Mouse (Mus musculus) CD4-positive helper T cell, adult 2 months (primary cell): Measurements from ENCODE around the gene Rrm1.
"Not testable (repeated sequence)": the region's sequence is repeated elsewhere in the genome, so short reads cannot be mapped to it uniquely, and the experiment has no call there.

Experiments
- DNase-seq: peaks from one replicate; pipeline ENCODE4 v3.0.0-alpha.2; 2012; ENCODE audit warnings: low read depth, missing footprints, low spot score

Rrm1 gene

DNA sequence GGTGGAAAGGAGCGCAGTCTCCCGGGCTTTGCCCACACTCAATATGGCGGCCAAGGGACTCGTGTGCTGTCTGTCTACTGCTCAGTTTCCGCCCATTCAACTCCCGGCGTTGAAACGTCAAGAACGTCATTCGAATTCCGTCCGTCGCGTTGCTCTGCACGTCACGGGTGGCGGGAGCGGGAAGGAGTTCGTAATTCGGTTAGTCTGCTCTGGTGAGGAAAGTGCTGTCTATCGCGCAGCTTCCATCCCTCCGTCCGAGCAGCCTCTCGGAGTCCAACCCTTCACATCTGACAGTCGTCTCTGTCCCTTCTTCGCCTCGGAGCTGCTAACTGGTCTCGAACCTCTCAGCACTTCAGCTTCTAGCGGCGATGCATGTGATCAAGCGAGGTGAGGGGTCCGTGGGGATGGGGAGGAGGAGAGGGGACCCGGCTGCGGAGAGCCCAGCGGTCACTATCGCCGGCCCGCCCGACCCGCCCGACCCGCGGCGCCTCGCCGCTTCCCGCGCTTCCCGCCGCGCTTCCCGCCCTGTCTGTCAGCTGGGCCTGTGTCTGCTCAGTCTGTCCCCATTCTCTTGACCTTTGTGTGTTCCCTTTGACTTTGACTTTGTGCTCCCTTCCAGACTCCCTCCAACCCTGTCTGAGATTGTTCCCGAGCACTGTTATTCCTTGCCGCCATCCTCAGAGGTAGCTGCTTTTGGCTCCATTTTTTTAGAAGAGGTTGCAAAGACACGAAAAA lies at the start of gene Rrm1:
TSS of gene Rrm1 (plus strand) at position 39 of the 735 bp plus-strand sequence.
- DNase-seq, result peak; percentile 97

DNA sequence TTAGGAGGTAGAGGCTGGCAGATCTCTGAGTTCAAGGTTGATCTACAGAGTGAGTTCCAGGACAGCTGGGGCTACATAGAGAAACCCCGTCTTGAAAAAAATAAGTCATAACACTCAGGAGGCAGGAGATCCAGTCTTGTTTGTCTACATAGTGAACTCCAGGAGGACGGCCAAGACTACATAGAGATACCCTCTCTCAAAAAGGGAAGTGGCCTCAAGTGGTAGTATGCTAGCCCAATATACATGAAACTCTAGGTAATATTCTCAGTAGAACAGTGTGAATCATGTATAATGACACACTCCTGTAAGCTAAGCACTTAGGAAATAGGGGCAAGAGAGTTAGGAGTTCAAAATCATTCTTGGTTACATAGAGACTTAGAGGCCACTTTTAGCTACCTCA lies 47.6 kb upstream of the Rrm1 start:
- no peak for DNase-seq

DNA sequence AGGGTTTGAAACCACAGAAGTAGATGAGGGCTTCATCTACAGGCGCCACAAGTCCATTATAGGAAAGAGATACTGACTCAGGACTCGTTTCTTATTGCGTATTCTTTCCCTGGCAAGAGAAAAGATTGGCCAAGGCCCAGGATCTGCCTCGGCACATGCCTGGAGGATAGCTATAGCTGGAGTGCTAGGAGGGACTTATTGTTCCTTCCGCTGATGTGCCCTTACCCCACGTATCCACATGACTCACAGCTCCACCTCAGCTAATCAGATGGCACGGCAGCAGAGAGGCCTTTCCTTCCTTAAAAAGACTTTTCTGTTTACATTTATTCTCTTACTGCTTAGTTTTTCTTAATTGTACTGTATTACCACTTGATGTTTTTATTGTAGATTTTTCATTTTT lies 45.6 kb upstream of the Rrm1 start:
- DNase-seq, result no peak

DNA sequence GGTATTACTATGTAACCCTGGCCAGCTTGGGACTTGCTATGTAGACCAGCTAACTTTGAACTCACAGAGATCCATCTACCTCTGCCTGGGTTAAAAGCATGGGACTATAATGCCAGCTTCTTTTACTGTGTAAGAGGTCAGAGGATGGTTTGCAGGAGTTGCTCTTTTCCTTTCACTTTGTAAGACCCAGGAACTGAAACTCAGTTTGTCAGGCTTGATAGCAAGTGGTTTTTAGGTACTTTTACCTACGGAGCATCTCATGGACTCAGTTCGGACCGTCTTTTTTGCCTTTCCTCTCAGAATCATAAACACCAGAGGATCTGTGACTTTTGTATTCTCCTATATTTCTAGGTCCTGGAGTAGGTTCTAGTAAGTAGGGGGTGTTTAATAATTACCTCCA lies 45.2 kb upstream of the Rrm1 start:
- no peak for DNase-seq

DNA sequence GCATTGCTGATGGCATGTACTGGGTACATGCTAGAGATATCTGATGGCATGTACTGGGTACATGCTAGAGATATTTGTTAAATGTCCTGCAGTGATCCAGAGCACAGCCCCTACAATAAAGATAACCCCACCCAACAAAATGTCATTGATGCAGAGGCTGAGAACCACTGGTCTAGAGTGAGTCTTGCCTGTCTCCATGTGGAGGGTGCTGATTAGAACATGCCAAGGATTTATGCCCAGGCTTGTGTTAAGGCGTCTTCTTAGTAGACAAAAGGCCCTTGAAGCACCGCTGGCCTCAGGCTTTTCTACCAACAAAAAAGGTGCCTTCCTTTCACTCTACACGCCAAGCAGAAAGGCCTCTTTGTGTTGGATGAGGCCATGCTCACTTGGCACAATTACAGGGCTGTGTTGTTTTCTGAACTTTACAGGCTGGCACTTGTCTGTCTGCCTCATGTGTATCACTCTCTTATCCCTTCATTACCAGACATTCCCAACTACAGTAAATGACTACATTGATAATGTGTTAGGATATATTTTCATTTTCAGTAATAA lies 42.2 kb upstream of the Rrm1 start:
- DNase-seq, result no peak

DNA sequence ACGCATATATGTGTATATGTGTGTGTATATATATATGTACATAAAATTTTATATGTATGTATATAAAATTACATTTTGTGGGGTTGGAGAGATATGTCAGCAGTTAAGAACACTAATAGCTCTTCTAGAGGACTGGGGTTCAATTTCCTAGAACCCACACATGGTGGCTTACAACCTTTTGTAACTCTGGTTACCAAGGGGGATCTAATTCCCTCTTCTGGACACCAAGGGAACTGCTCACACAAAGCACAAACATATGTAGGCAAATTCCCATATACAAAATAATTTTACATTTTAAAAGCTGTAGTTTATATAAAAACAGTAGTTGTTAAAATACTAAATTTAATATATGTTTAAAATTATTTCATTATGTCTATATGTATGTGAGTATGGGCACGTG lies 37.4 kb upstream of the Rrm1 start:
- DNase-seq, result no peak

DNA sequence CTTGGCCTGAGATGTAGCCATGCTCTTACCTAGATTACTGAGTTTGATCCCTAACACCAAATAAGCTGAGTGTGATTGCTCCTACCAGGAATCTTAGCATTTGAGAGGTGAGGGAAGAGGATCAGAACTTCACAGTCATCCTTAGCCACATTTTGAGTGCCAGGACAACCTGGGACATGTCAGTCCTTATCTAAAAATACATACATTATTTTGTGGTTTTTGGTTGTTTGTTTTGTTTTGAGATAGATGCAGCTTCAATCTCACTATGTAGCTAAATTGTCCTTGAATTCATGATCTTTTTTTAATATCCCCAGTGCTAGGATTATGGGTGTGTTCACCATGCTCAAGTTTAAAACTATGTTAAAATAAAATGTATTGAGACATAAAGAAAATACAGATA lies 34.1 kb upstream of the Rrm1 start:
- no peak for DNase-seq

DNA sequence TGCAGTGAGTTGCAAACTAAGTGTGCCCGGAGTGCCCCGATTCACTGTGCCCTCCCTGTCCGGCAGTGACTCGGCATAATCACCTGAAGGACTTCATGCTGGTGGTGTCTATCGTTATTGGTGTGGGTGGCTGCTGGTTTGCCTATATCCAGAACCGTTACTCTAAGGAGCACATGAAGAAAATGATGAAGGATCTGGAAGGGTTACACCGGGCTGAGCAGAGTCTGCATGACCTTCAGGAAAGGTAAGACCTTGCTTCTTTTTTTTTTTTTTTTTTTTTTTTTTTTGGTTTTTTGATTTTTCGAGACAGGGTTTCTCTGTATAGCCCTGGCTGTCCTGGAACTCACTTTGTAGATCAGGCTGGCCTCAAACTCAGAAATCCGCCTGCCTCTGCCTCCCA lies 26.2 kb upstream of the Rrm1 start:
- not testable (repeated sequence) for DNase-seq

DNA sequence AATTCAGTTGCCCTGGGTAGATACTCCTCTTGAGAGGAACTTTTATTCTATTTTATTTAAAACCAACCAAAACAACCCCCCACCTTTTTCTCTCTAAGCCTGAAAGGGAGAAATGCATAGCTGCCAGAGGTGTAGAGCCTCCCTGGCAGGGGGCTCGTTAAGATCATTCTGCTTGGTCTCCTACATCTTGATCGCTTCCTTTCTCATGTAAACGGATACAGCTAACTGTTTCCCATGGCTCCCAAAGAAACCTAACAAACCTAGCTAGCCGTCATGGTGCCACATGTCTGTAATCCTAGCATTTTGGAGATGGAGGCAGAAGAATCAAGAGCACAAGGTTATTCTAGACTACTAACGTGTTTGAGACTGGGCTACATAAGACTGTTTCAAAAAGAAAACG lies 25.7 kb upstream of the Rrm1 start:
- no peak for DNase-seq

DNA sequence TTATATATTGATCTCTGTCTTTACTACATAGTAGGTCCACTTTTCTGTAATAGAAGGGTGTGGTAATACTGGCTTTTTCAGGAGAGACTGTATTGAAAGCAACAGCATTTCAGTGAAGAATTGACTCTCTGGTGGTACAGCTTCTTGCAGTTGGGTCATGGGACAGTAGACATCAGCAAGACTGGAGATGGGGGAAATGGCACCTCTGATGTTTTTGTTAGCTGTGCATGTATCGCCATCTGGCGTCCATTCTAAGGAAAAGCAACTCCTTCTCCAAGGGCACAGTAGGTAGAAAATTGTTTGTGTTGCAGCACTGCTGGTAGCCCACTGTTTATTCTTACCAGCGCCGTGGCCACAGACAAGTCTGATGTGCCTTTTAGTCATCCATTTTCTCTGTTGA lies 24.1 kb upstream of the Rrm1 start:
- DNase-seq, result peak; percentile 81

DNA sequence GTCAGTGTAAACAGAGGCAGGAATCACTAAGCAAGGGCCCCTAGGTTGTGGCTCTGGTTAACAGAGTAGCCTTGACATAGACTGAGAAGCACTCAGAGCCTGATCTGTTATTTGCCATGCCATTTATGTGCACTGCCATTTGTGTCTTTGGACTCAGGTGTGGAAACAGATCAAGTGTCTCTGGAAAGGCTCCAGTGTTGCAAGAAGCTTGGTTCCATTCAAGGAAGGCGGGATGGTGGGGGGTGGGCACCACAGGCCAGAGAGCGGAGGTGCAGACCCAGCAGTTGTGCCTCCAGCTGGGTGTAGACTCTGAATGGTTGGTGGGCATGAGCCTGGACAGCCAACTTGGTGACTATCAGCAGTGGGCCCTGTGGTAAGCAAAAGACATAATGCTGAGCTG lies 19.5 kb upstream of the Rrm1 start:
- no peak for DNase-seq

DNA sequence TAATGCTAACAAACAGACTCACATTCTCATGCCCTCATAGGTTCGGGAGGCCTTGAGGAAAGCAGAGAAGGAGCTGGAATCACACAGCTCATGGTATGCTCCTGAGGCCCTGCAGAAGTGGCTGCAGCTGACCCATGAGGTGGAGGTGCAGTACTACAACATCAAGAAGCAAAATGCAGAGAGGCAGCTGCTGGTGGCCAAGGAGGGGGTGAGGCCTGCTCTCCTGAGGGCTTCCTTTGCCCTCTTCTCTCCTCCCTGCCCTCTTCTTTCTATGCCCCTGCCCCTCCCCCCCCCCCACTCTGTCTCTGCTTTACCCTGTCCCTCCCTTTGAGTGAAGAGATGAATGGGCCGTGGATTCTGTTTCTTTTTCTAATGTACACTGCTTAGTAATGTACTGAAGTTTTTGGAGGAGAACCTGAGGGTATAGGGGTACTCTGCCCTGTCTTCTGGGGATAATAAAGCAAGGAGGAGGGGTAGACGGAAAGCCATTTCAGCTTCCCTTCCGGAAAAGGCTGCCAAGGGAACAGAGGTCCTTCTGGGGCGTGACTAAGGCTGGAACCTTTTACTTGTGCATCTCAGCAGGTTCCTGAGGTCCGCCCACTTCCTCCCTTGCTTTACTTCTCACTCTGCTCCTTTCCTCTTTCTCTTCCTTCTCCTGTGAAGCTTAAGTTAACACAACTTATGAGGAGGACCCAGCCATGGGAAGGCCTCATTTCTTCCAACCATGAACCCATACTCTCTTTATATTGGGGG lies 15.4 kb upstream of the Rrm1 start:
- peak; percentile 46 for DNase-seq

DNA sequence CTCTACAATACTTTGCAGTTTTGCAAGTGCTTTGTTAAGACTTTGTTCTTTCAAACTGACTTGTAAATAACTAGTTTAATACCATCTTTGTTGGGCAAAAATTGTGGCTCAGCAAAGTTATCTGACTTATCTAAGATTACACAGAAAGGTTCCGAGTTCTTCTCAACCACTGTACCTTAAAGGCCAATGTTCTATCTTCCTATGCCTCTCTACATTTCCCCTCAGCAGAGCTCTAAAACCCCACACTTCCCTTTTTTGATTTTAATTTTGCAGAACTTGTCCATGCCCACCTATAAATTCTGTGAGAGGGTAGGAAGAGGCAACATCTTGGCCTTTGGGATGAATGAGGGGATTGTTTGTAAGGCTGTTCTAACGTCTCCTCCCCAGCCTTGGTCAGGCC lies 7.2 kb upstream of the Rrm1 start:
- no peak for DNase-seq

DNA sequence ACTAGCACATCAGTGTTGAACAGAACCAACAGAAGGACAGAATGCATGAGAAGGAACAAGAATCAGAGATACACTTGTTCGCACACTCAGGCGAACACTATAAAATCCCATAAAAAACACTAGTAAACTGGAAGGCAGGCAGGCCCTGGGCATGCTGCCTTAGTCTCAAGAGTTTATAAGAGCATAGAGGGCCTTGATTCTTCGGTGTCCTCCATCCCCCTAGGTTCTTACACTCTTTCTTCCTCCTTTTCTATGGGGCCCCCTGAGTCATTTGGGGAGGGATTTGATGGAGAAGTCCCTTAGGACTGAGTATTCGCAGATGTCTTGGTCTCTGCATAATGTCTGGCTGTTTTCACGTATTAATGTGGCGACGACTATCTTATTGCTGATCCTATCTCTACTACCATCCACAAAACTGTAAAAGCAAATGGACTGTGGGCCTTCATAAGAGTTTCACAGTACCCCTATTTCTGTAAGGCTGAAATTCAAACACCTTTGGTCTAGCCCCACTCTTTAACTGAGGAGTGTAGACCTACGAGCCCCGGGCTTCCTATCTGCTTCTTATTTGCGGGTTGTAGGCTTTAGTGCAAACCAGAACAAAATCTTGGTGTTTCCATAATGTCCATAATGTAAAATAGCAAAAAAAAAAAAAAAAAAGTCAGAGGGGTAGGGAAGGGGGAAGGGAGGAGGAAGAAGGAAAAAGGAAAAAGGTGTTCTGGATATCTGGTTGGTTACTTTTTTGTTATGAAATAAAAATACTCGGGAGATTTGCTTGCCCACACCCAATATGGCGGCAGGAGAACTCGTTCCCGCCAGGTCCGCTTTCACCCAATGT lies 456 bp upstream of the Rrm1 start:
- DNase-seq, result no peak

DNA sequence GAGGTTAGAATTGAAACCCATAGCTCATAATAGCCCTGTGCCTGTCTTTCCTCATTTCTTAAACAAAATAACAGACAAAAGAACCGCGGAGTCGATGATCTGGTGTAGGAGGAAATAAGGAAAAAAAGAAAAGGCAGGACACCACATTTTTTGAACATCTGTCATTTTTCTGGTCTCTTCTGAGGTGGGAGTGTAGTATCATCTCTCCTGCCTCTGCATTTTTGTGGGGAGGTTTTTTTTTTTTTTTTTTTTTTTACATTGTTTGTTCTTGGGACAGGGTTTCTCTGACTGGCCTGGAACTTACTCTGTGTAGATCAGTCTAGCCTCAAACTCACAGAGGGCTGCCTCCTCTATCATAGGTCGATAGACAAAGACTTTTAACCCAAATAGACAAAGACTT lies 937 bp downstream of the Rrm1 start:
- no peak for DNase-seq

DNA sequence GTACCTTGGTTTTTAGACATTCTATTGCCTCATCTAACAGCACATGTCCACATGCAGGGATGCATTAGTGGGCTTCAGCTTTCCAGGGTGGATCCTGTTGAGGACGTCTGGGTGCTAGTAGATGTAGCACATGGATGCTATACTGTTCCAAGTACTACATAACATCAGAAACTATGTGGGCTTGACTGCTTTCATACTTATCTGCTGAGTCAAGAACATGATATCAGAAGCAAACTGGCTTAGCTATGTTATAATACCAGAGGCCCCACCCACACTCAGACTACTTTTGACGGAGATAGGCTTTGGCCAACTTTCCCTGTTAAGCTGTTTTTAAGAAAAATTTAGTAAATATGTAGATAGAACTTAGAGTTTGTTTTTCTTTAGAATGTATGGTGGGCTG lies 2.8 kb downstream of the Rrm1 start:
- no peak for DNase-seq

DNA sequence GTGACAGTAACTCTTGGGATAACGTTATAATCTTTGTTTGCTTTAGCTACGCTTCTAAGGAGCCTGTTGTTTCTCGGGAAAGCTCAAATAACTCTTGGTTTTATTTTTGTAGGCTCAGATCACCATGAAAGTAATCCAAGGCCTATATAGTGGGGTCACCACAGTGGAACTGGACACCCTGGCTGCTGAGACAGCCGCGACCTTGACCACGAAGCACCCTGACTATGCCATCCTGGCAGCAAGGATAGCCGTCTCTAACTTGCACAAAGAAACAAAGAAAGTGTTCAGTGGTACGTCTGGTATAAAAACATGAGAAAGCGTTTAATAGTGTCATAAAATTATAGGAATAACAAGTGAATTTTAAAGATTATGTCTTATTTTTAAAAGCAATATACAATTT lies 4.9 kb downstream of the Rrm1 start:
- no peak for DNase-seq

DNA sequence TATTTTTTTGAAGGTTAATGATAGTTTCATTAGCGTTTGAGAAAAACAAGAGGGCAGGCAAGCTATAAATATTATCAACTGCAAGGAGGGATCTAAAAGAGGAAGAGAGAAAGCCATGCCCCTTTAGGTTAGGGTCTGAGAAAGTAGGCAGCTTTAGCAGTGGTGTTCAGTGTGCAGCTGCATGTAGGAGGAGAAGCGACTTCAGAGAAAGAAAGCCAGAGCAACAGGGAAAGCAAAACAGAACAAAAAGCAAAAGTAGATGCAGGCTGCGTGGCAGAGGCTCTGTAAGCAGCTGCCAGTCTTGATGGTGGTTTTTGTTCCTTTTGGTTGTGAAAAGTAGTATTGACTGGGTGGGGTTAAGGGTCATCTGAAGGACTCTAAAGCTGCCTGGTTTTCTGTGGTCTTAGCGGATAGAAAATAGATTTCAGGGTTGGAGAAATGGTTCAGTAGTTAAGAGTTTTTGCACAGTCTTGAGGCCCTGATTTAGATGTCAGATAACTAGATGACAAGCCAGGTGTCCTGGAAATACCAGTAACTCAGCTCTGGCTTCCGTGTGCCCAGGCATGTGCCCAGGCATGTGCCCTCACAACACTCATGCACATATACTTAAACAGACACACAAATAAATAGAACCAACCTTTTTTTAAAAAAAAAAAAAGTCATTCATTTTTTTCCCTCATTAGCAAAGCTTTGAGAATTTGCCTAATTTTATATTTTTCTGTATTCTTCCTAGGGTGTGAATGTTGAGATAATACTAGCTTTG lies 17.3 kb downstream of the Rrm1 start:
- DNase-seq, result no peak

DNA sequence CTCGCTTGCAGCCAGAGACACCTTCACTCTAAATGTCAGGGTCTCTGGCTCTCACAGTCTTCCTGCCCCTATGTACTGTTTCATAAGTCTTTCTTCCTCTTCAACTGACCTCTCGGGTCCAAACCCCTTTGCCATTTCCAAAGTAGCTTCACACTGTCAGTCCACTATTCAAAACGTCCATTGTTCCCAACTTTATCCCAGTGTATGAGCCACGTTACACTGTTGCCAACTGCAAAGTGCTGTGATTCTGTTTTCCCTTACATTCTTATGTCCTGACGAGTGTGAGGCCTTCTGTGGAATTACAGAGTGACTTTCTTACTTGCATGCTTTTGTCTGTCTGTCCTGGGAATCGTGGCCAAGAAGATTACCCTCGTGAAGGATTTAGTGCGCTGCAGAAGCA lies 26.1 kb downstream of the Rrm1 start:
- no peak for DNase-seq

DNA sequence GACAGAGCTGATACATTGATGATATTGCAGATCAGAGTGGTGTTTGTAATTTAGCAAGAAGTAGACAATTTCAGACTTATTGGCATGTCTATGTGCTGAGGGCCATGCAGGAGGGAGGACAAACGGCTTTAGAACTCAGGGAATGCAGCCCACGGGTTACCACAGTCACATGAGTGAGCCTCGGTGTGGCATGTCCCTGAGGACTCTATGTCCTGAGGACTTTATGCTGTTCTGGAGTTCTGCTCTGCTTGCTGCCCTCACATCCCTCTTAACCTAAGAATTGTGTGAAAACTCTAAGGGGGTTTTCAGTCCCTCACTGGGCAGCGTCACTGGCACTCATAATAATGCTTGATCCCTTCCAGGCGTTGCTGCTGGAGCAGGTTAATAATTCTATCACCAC lies 31.2 kb downstream of the Rrm1 start:
- DNase-seq, result no peak

DNA sequence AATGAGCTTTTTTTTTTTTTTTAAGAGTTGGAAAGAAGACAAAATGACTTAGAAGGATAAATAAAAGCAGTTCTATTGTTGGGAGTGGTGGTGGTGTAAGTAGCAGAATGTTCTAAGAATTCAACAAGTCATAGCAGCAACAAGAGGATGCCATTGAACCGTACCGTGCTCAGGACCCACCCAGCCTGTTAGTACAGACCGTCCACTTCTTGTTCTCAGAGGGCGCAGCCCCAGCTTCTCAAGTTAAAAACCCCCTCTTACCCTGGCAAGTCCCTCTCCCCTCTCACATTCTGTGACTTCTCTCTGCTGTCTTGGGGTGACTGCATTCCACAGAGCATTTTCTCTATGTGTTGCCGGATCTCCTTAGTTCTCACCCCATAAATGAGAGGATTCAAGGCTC lies 35.1 kb downstream of the Rrm1 start:
- no peak for DNase-seq
